Mouse (Mus musculus) stomach, postnatal 0 days (tissue): ENCODE results near the gene Sptbn1. TPM values are rescaled to one million over a fixed set of nuclear protein-coding genes. Genes with fewer than 3 reads are reported as not detected.

Experiments
- ATAC-seq: fragments of 200-750 bp; cut with Nextera tagmentation; 2 replicates; pipeline ENCODE4 v1.8.0; 2017; ENCODE audit not compliant: low FRiP score, low TSS enrichment
- DNase-seq: peaks from one replicate; pipeline ENCODE4 v3.0.0-alpha.2; 2016; ENCODE audit warnings: low spot score
- H3K27ac ChIP-seq: fragments of 300-500 bp; sonication (generic); replicated peaks from 2 replicates; pipeline ENCODE4 v1.5.1; 2014; ENCODE audit warnings: mild to moderate bottlenecking, control low read depth
- H3K27me3 ChIP-seq: fragments of 300-500 bp; sonication (generic); 2 replicates; pipeline ENCODE4 v1.6.1; 2014; ENCODE audit warnings: low read length; ENCODE audit not compliant: control insufficient read depth, insufficient read depth
- H3K36me3 ChIP-seq: fragments of 300-500 bp; sonication (generic); 2 replicates; pipeline ENCODE4 v1.6.1; 2014; ENCODE audit warnings: low read length, mixed read lengths; ENCODE audit not compliant: control insufficient read depth, insufficient read depth
- H3K4me1 ChIP-seq: fragments of 300-500 bp; sonication (generic); replicated peaks from 2 replicates; pipeline ENCODE4 v1.6.1; 2014; ENCODE audit warnings: antibody characterized with exemption; ENCODE audit not compliant: control insufficient read depth, insufficient read depth
- H3K4me2 ChIP-seq: fragments of 300-500 bp; sonication (generic); replicated peaks from 2 replicates; pipeline ENCODE4 v1.6.1; 2014; ENCODE audit warnings: low read depth, mild to moderate bottlenecking, control low read depth, moderate library complexity
- H3K4me3 ChIP-seq: fragments of 300-500 bp; sonication (generic); 2 replicates; pipeline ENCODE4 v1.5.1; 2014; ENCODE audit warnings: low read depth, low read length, control low read depth
- H3K9ac ChIP-seq: fragments of 300-500 bp; sonication (generic); 2 replicates; pipeline ENCODE4 v1.6.1; 2014; ENCODE audit warnings: mild to moderate bottlenecking, low read length, control low read depth, mixed read lengths
- H3K9me3 ChIP-seq: fragments of 300-500 bp; sonication (generic); 2 replicates; pipeline ENCODE4 v1.6.1; 2016; ENCODE audit warnings: low read length; ENCODE audit not compliant: control insufficient read depth
- CTCF ChIP-seq: IDR thresholded peaks from 2 replicates; pipeline ENCODE4 v1.5.1; 2016; ENCODE audit warnings: antibody characterized with exemption, low read depth, mild to moderate bottlenecking, moderate library complexity
- EP300 ChIP-seq: optimal IDR thresholded peaks from 2 replicates; pipeline ENCODE3; 2016; ENCODE audit warnings: antibody characterized with exemption
- WGBS: fragments of 180-500 bp; shearing (Covaris S2); extraction: QIAGEN DNeasy Blood & Tissue Kit; methylation state at CpG from one replicate; pipeline ENCODE4 v1.1.7; 2014; 5-methylcytosine and 5-hydroxymethylcytosine counted together
- polyA plus RNA-seq: library from polyadenylated mRNA; unstranded; fragments of >200 nt; fragmentation: Nextera tagmentation; extraction: Ambion mirVana; gene quantifications from 2 replicates; pipeline ENCODE4 v1.2.1, GENCODE M21; 2015

Sptbn1 gene
- polyA plus RNA-seq, 1 experiment from 2014 or later = 57.2 TPM

- Histone ChIP-seq H3K4me3 (peak overlapping the region; percentile 94), H3K4me2 (peak overlapping the region; percentile 74), H3K36me3 (no peaks in the 10 kb centered on the region), H3K9ac (peak overlapping the region; percentile 89), H3K27ac (peak overlapping the region; percentile 95), H3K9me3 (no peaks in the 10 kb centered on the region), H3K27me3 (no peaks in the 10 kb centered on the region), H3K4me1 (no peaks in the 10 kb centered on the region)
- DNase-seq (no peak), ATAC-seq (peak; percentile 17; the same call in 1 of the 2 replicates)
- no peak for TF ChIP-seq EP300
- TF ChIP-seq CTCF = no peak
- WGBS = 3% methylated on average over 15 of the region's 15 CpGs
Observed at GRCm38 (mm10) chr11:30268648-30269375, 837 bp upstream of the Sptbn1 start.

GRCm38 (mm10) chr11:30267036-30267891 lies 711 bp downstream of the Sptbn1 start:
- Histone ChIP-seq H3K27ac (peak overlapping the region; percentile 95), H3K4me3 (peak overlapping the region; percentile 94), H3K9me3 (no peaks in the 10 kb centered on the region), H3K27me3 (no peaks in the 10 kb centered on the region), H3K9ac (peak overlapping the region; percentile 89), H3K4me2 (peak overlapping the region; percentile 74), H3K36me3 (no peaks in the 10 kb centered on the region), H3K4me1 (no peaks in the 10 kb centered on the region)
- ATAC-seq (peak; percentile 74), DNase-seq (peak; percentile 54)
- no peak for TF ChIP-seq EP300
- TF ChIP-seq CTCF = no peak
- under 1% methylated on average over 67 of the region's 69 CpGs for WGBS

- Histone ChIP-seq H3K27me3 (no peaks in the 10 kb centered on the region), H3K9ac (peak overlapping the region; percentile 89), H3K4me1 (no peaks in the 10 kb centered on the region), H3K4me3 (peak overlapping the region; percentile 94), H3K4me2 (peak overlapping the region; percentile 74), H3K36me3 (no peaks in the 10 kb centered on the region), H3K9me3 (no peaks in the 10 kb centered on the region), H3K27ac (peak overlapping the region; percentile 95)
- 13% methylated on average over 7 of the region's 7 CpGs for WGBS
- TF ChIP-seq CTCF = no peak
- no peak for TF ChIP-seq EP300
- 0 out of 2 replicates have a peak, but pooled peaks have one; percentile 2 for ATAC-seq
- DNase-seq = no peak
Observed at GRCm38 (mm10) chr11:30266691-30267035, 1.3 kb downstream of the Sptbn1 start.

DNA sequence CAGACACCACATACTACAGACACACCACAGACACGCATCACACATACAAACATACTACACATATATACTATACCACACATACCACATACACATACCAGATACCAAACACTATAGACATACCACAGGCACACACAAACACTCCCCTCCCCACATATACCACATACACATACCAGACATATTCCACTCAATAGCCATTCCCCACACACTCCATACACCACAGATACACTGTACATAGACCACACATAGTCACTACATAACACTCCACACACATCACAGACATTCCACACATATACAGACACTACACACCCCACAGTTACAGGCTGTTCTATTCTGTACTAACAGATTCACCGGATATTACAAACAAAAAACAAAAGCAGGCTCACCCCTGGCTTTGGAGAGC lies 2.3 kb downstream of the Sptbn1 start:
- Histone ChIP-seq H3K27ac (no peak overlapping the region), H3K9me3 (no peaks in the 10 kb centered on the region), H3K4me3 (peak overlapping the region; percentile 29), H3K27me3 (no peaks in the 10 kb centered on the region), H3K9ac (no peak overlapping the region), H3K36me3 (no peaks in the 10 kb centered on the region), H3K4me2 (peak overlapping the region; percentile 50), H3K4me1 (no peaks in the 10 kb centered on the region)
- ATAC-seq (no peak), DNase-seq (no peak)
- TF ChIP-seq EP300 (no peak), CTCF (no peak)
- 74% methylated on average over 2 of the region's 2 CpGs for WGBS

DNA sequence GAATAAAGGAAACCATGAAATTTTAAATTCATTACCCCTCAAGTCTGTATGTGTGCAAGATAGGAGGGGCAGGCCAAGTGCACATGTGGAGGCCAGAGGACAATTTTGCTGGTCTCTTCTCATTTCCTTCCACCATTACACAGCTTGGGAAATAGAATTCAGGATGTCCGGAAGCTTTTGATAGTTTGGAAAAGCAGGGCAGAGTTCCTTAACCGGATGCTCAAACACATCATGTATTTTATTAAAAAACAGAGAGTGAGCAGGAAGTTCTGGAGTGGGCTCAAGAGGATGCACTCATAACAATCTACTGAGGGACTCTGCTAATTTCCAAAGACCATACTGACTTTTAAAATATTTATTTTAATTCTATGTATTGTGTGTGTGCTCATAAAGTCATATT lies 4.3 kb downstream of the Sptbn1 start:
- H3K36me3 ChIP-seq = no peaks in the 10 kb centered on the region
- TF ChIP-seq EP300 = no peak
- no peak for TF ChIP-seq CTCF
- no peak for ATAC-seq
- H3K27ac ChIP-seq = no peak overlapping the region
- WGBS = 65% methylated on average over 2 of the region's 2 CpGs
- H3K4me3 ChIP-seq = no peak overlapping the region
- H3K4me2 ChIP-seq = no peak overlapping the region
- H3K4me1 ChIP-seq = no peaks in the 10 kb centered on the region
- no peaks in the 10 kb centered on the region for H3K9me3 ChIP-seq
- no peak for DNase-seq
- no peaks in the 10 kb centered on the region for H3K27me3 ChIP-seq
- no peak overlapping the region for H3K9ac ChIP-seq
